Mouse (Mus musculus) T-helper 2 cell (primary cell): ENCODE results near the gene Npr2.

Experiments
- in situ Hi-C: fragments of 300-600 bp; cut with MboI, MseI; formaldehyde crosslinking; loops from one replicate; pipeline ENCODE4 v1.15.1; 2025; ENCODE audit warnings: high pct_unique_total_duplicates

Npr2 gene

DNA sequence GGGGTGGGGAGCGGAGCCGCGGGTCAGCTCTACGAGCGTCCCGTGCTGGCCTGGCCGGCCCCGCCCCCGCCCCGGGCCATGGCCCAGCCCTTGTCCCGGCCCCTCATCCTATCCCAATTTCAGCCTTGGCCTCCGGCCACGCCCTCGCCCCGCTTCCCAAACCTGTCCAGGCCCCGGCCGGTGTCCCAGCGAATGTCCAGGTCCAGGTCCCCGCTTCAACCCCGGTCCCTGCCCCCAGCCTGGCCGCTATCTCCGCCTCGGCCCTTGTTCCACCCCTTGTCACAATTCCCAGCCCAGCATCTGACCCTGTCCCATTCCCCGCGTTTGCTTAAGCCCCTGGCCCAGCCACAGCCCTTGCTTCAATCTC, 37.7 kb downstream of the Npr2 start:
- in situ Hi-C loops, result no loop called here

DNA sequence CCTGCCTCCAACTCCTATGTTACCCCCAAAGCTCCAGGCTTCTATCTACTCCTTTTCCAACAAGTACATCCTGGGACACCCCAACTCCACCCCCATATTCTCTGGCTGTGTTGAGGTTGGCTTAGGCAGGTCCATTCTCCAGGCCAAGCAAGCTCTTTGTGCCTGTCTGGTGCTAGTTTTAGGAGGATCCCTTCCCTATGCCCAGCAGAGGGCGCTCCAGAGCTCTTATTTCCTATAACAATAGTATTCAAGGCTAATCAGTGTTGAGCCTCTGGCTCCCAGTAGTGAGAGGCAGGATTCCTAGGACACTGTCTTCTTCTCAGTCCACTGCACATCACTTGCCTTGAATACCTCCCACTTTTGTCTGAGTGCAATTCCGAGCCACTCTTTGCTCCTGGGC, 40.3 kb downstream of the Npr2 start:
- in situ Hi-C loops, result no loop called here

DNA sequence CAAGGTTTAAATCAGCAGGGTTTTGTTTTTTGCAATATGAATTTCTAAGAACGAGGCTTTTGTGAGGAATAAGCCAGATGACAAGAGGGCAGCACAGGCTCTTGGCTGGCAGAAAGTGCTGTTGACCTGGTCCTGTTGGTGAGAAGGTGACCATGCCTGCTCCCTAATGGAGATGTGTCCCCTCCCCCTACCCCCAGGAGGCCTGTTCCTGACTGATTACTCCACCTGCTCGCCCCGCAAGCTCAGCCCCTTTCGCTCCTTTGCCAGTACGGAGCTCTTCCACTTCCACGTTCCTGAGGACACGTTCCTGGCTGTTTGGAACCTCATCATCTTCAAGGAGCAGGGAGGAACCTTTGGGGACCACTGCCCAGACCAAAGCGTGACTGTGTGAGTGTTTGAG, 42.0 kb downstream of the Npr2 start:
- in situ Hi-C loops, result no loop called here

DNA sequence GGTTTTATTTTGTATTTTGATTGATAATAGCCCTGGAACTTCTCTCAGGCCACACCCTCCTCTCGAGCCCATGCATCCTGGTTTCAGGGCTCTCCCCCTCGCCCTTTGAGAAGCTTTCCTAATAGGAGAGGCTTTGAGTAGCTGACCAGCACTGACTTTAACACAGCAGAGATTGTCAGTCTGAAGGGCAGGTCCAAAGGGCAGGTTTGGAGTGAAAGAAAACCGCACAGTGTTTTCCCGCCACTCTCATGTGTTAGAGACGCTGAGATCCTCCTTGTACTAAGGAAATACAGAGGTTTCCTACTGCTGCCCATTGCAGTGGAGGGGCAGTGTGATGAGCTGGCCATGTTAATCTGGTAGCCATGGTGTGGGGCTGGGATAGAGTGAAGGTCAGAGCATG, 43.2 kb downstream of the Npr2 start:
- in situ Hi-C loops, result no loop called here

DNA sequence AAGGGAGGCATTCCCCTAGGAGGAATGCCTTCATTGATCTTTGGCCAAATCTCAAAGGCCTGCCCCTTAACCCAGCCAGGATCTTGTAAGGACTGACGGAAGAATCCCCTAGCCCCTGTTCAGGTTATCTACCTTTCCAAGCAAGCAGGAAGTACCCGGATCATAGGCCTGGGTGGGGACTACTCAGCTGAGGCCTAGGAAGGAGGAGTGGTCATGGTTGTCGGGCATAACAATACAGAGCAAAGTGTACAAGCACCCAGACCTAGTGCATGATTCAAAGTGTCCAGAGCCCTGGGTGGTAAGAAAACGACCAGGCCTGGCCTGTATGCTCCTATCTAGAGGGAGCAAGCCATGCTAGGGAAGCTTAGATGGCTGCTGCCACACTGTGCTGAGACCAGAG, 43.9 kb downstream of the Npr2 start:
- in situ Hi-C loops, result no loop called here

DNA sequence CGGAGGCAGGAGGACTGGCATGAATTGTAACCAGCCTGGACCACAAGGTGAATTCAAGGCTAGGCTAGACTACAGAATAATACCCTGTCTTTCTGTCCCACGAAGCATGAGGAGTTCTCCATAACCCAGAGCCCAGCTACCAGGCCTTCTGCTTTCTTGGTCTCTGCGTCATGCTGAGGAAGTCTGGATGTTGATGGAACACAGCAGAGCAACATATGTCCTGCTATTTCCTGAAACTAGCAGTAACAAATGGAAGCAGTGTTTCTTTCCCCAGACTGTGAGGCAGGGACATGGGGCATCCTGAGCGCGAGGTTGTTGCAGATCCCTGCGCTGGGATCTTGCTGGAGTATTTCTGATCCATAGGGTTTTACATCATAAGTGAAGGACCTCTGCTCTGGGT, 46.8 kb downstream of the Npr2 start:
- in situ Hi-C loops, result no loop called here

DNA sequence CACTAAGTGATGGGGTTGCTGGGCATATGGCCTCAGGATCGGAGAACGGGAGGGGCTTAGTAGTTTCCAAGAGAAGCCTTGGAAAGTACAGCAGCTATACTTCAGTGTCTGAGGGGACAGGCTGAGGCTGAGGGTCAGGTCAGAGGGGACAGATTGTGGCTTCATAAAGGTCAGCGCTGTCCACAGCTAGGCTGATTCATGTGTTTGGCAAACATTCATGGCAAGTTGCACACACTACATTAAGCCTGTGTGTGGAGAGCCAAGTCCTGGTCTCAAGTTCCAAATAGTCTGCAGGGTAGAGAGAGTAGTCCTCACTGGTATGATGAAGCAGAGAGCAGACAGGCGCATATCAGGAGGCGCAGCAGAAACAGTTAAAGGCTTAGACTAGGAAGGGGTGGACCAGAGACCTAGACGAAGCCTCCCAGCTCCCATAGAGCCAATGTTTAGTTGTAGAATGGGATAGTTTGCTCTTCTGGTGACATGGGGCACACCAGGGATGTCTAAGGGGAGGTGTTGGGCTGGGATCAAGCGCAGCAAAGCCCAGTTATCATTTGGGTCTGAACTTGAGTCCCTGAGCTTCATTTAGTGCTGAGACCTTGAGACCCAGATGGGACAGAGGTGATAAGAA, 47.8 kb downstream of the Npr2 start:
- in situ Hi-C loops, result no loop called here

DNA sequence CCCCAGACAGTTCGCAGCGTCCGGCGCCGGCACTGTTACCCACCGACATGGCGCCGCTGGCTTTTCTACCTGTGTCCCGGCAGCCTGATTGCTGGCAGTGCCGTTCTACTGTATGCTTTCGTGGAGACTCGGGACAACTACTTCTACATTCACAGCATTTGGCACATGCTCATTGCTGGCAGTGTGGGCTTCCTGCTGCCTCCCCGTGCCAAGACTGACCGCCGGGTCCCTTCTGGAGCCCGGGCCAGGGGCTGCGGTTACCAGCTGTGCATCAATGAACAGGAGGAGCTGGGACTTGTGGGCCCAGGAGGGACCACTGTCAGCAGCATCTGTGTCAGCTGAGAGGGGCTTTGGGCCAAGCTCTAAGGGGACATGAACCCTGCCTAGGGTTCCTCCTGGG, 58.3 kb downstream of the Npr2 start:
- in situ Hi-C loops, result no loop called here

DNA sequence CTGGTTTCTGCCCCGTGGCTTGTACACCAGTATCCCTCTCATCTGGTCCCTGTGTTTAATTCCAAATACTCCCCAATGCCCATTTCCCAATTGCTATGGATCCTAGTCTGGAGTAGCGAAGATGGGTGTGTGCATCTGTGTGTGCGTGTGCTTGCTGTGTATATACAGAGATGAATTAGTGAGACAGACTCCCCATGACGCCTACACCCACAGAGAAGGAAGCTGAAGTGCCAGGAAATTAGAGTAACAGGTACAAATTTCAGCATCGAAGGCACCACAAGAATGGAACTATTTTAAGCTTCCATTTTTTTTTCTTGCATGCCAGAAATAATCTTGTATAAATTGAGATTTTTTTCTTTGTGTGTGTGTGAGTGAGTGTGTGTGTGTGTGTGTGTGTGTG, 59.3 kb downstream of the Npr2 start:
- in situ Hi-C loops, result no loop called here

DNA sequence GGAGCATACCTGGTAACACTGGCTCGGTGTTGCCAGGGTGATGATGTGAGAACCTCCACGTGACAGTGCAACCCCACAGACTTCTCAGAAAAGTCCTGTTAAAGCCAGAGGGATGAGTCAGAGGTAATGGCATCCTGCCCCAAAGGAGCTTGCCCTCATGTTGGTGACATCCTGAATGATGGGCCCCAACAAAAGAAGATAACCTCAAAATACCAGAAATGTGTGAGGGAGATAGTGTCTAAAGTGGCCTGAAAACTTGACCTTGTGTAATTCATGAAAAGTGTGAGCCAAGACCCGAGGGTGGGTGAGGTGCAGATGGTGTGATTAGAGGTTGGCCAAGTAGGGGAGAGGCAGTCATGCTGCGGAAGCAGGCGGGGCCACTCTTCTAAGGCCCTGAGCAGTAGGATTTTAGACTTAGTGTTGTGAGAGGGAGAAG, 62.1 kb downstream of the Npr2 start:
- in situ Hi-C loops, result no loop called here

DNA sequence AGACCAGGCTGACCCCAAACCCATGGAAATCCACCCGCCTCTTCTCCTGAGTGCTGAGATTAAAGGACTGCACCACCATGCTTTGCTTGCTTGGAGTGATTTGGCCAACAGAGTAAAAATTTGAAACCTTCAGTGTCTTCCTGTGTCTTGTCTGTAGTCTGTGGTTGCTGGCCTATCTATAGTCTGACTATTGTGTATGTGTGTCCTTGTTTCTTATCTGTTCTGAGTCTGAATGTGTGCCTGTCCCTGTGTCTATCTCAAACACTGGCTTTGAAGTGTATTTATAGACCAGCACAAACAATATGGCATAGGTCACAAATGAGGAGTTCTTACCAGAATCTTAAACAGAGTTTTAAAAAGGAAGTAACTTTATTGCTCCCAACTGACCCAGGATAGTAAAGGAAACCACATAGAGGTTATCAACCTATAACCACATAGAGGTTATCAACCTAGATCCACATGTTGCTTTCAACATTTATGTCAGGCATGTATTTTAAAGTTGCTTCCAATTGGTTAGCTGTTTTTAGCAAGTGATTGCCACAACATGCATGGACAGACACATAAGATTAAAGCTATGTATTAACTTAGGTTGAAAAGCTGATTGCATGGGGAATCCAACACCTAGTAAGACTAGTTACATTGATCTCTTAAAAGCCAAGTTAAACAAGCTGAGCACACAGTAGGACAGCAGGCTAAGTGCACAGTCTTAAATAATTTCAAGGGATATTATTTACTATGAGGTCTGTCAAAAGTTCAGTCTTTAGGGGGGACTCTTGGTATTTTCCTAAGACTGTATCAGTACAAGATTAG, 62.9 kb downstream of the Npr2 start:
- in situ Hi-C loops, result no loop called here

DNA sequence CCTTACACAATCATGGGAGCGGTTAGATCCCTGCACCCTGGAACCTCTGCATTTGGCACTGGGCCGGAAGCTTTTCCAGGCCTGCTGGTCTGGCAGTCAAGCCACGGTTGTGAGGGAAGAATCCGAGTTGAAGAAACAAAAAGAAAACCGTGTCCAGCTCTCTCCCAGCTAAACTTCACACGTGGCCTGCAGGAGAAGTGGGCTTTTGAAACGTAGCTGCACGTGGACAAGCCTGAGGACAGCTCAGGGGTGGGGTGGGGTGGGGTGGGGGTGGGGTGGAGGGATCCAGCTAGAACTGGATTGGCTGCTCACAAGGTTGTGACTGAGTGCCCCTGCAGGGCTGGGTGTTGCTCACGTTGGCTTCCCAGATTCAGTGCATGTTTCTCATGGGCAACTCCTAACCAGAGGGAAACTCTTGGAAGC, 63.5 kb downstream of the Npr2 start:
- in situ Hi-C loops, result no loop called here

DNA sequence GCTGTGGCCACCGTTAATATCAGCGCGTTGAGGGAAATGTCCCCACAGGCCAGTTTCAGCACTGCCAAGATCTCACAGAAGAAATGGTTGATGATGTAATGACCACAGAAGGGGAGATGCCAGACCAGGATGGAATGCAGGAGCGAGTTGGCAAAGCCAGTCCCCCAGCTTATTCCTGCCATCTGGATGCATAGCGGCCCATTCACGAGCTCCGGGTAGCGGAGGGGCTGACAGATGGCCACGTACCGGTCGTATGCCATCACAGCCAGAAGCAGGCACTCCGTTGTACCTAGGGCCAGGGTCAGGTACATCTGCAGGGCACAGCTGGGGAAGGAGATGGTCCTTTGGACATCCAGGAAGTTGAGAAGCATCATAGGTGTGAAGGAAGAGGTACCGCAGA, 64.8 kb downstream of the Npr2 start:
- in situ Hi-C loops, result no loop called here

DNA sequence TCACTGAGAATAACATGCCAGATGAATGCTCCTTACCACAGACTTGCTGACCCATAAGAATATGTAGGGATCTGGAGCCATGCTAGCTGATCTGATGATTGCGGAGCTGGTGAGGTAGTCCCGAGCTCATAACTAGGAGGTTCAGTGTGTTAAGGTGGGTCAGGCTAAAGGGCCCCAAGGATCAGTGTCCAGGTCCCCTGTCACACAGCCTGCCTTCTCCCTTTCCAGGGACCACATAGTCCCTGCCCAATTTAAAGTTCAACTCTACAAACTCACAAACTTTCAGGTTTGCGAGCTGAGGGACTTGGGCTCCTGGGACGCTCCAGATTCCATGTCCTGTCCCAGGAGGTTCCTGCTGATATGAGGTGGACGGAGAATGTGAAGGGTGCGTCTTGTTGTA, 69.0 kb downstream of the Npr2 start, which contains the start of gene Olfr70:
Gene Olfr70 (minus strand): TSS at position 101 of the 400 bp plus-strand sequence.
- in situ Hi-C loops, result no loop called here
